Mouse (Mus musculus): ENCODE measurements around the gene Atp1b2. TPM values are rescaled to one million over a fixed set of nuclear protein-coding genes. Genes with fewer than 3 reads are reported as not detected.

Atp1b2 gene
- polyA plus RNA-seq (2012; rRNA removed) (17.9 and 20.6 TPM in 2 replicates), polyA plus RNA-seq (2014; fragmentation: Nextera tagmentation; extraction: Ambion mirVana) (9.1 and 10.4 TPM in 2 replicates)

- Histone ChIP-seq H3K27me3 (ENCODE audit: control insufficient read depth, insufficient read depth, low read length) (no peaks in the 10 kb centered on the region; the same call in 1 of the 2 replicates), H3K4me2 (replicated peaks; ENCODE audit: low read depth, low read length, severe bottlenecking) (peak within 1 kb of the TSS; percentile 100), H3K27ac (replicated peaks; ENCODE audit: low read depth, low read length) (0 out of 2 replicates have a peak within 1 kb of the TSS, but pooled peaks have one; percentile 19), H3K4me3 (replicated peaks; ENCODE audit: low read length) (peak within 1 kb of the TSS; percentile 63), H3K36me3 (ENCODE audit: control insufficient read depth, insufficient read depth, low read length) (0 out of 2 replicates have a peak, but pooled peaks cover 6% of the 10 kb centered on the region), H3K4me1 (ENCODE audit: control insufficient read depth, insufficient read depth, low read length) (peaks cover 12% of the 10 kb centered on the region), H3K9me3 (ENCODE audit: control insufficient read depth, low read length) (no peaks in the 10 kb centered on the region), H3K9ac (ENCODE audit: low read depth, low read length, severe bottlenecking) (peak within 1 kb of the TSS; percentile 70)
- 2% methylated on average over 32 of the region's 32 CpGs for WGBS
- peak; percentile 94 for ATAC-seq (ENCODE audit: low FRiP score, low read depth)
- peak; percentile 97 for TF ChIP-seq POLR2A (IDR thresholded peaks at IDR 0.05; ENCODE audit: borderline replicate concordance, extremely low read depth, insufficient read depth, insufficient read length)
- peak; percentile 88 for DNase-seq (ENCODE audit: low spot score)
These were observed at the start of gene Atp1b2 for GRCm38 (mm10) chr11:69605726-69606490. Gene Atp1b2, minus strand, starts transcription at chr11:69605942.

- H3K27ac ChIP-seq (replicated peaks; ENCODE audit: low read depth, low read length): peak overlapping the region; percentile 15
- ATAC-seq (ENCODE audit: low FRiP score, low read depth): no peak
- no peak for TF ChIP-seq POLR2A (IDR thresholded peaks at IDR 0.05; ENCODE audit: borderline replicate concordance, extremely low read depth, insufficient read depth, insufficient read length)
- H3K36me3 ChIP-seq (ENCODE audit: control insufficient read depth, insufficient read depth, low read length): peaks cover 87% of the 10 kb centered on the region
- no peaks in the 10 kb centered on the region for H3K27me3 ChIP-seq (ENCODE audit: control insufficient read depth, insufficient read depth, low read length)
- H3K4me3 ChIP-seq (replicated peaks; ENCODE audit: low read length): no peak overlapping the region
- whole genome bisulfite sequencing: 23% methylated on average over 9 of the region's 9 CpGs
- H3K9me3 ChIP-seq (ENCODE audit: control insufficient read depth, low read length): no peaks in the 10 kb centered on the region
- peak overlapping the region; percentile 38; the same call in 1 of the 2 replicates for H3K9ac ChIP-seq (ENCODE audit: low read depth, low read length, severe bottlenecking)
- no peak overlapping the region for H3K4me2 ChIP-seq (replicated peaks; ENCODE audit: low read depth, low read length, severe bottlenecking)
- H3K4me1 ChIP-seq (ENCODE audit: control insufficient read depth, insufficient read depth, low read length): peaks cover 12% of the 10 kb centered on the region
- no peak for DNase-seq (ENCODE audit: low spot score)
These were observed 49.0 kb upstream of the Atp1b2 start for GRCm38 (mm10) chr11:69654760-69655159.

- Histone ChIP-seq H3K27ac (replicated peaks; ENCODE audit: low read depth, low read length) (no peak overlapping the region), H3K27me3 (ENCODE audit: control insufficient read depth, insufficient read depth, low read length) (no peaks in the 10 kb centered on the region), H3K9ac (ENCODE audit: low read depth, low read length, severe bottlenecking) (no peak overlapping the region), H3K4me1 (ENCODE audit: control insufficient read depth, insufficient read depth, low read length) (peaks cover 12% of the 10 kb centered on the region), H3K9me3 (ENCODE audit: control insufficient read depth, low read length) (no peaks in the 10 kb centered on the region), H3K4me3 (replicated peaks; ENCODE audit: low read length) (no peak overlapping the region), H3K36me3 (ENCODE audit: control insufficient read depth, insufficient read depth, low read length) (peaks cover 90% of the 10 kb centered on the region), H3K4me2 (replicated peaks; ENCODE audit: low read depth, low read length, severe bottlenecking) (no peak overlapping the region)
- DNase-seq (ENCODE audit: low spot score): no peak
- no peak for TF ChIP-seq POLR2A (IDR thresholded peaks at IDR 0.05; ENCODE audit: borderline replicate concordance, extremely low read depth, insufficient read depth, insufficient read length)
- ATAC-seq (ENCODE audit: low FRiP score, low read depth): no peak
- WGBS: 72% methylated on average over 5 of the region's 5 CpGs
These were observed 47.7 kb upstream of the Atp1b2 start for GRCm38 (mm10) chr11:69653399-69653798.

- Histone ChIP-seq H3K36me3 (ENCODE audit: control insufficient read depth, insufficient read depth, low read length) (peaks cover 96% of the 10 kb centered on the region), H3K9ac (ENCODE audit: low read depth, low read length, severe bottlenecking) (no peak overlapping the region), H3K9me3 (ENCODE audit: control insufficient read depth, low read length) (no peaks in the 10 kb centered on the region), H3K27ac (replicated peaks; ENCODE audit: low read depth, low read length) (no peak overlapping the region), H3K27me3 (ENCODE audit: control insufficient read depth, insufficient read depth, low read length) (no peaks in the 10 kb centered on the region), H3K4me2 (replicated peaks; ENCODE audit: low read depth, low read length, severe bottlenecking) (no peak overlapping the region), H3K4me3 (replicated peaks; ENCODE audit: low read length) (no peak overlapping the region), H3K4me1 (ENCODE audit: control insufficient read depth, insufficient read depth, low read length) (no peaks in the 10 kb centered on the region)
- ATAC-seq (ENCODE audit: low FRiP score, low read depth) (no peak), DNase-seq (ENCODE audit: low spot score) (no peak)
- no peak for TF ChIP-seq POLR2A (IDR thresholded peaks at IDR 0.05; ENCODE audit: borderline replicate concordance, extremely low read depth, insufficient read depth, insufficient read length)
- 91% methylated on average over 5 of the region's 5 CpGs for WGBS
These were observed 40.1 kb upstream of the Atp1b2 start for GRCm38 (mm10) chr11:69645860-69646259.

- peak overlapping the region; percentile 23; the same call in 1 of the 2 replicates for H3K4me2 ChIP-seq (replicated peaks; ENCODE audit: low read depth, low read length, severe bottlenecking)
- 91% methylated on average over 3 of the region's 3 CpGs for WGBS
- no peak for ATAC-seq (ENCODE audit: low FRiP score, low read depth)
These were observed 29.7 kb upstream of the Atp1b2 start for GRCm38 (mm10) chr11:69635471-69635870.

More at GRCm38 (mm10) chr11:69635471-69635870, 29.7 kb upstream of the Atp1b2 start:
- Histone ChIP-seq H3K27ac (replicated peaks; ENCODE audit: low read depth, low read length) (no peak overlapping the region), H3K4me3 (replicated peaks; ENCODE audit: low read length) (no peak overlapping the region), H3K9ac (ENCODE audit: low read depth, low read length, severe bottlenecking) (no peak overlapping the region), H3K4me1 (ENCODE audit: control insufficient read depth, insufficient read depth, low read length) (peaks cover 16% of the 10 kb centered on the region; the same call in 1 of the 2 replicates), H3K36me3 (ENCODE audit: control insufficient read depth, insufficient read depth, low read length) (peaks cover 26% of the 10 kb centered on the region), H3K9me3 (ENCODE audit: control insufficient read depth, low read length) (no peaks in the 10 kb centered on the region), H3K27me3 (ENCODE audit: control insufficient read depth, insufficient read depth, low read length) (no peaks in the 10 kb centered on the region)
- no peak for TF ChIP-seq POLR2A (IDR thresholded peaks at IDR 0.05; ENCODE audit: borderline replicate concordance, extremely low read depth, insufficient read depth, insufficient read length)
- DNase-seq (ENCODE audit: low spot score): no peak
